Mouse (Mus musculus): ENCODE data around the gene Foxs1.

The Foxs1 gene

GRCm38 (mm10) chr2:152903586-152903985 is 29.4 kb downstream of the Foxs1 start:
- no peak for DNase-seq (ENCODE audit: low spot score in 2 of 2)

DNA sequence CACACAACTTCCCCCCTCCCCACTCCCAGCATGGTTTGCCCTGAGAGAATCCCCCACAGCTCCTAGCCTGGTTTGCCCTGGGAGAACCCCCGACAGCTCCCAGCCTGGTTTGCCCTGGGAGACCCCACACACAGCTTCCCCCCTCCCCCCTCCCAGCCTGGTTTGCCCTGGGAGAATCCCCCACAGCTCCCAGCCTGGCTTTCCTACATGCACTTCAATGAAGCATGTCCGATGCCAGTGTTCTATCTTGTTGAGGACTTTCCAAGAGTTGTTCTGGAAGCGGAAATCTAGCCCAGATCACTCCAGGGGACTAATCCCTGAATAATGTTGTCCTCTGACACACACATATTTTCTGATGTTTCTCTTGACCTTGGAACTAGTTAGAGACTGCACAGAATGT is 30.4 kb downstream of the Foxs1 start:
- no peak for DNase-seq (ENCODE audit: low spot score in 2 of 2)

DNA sequence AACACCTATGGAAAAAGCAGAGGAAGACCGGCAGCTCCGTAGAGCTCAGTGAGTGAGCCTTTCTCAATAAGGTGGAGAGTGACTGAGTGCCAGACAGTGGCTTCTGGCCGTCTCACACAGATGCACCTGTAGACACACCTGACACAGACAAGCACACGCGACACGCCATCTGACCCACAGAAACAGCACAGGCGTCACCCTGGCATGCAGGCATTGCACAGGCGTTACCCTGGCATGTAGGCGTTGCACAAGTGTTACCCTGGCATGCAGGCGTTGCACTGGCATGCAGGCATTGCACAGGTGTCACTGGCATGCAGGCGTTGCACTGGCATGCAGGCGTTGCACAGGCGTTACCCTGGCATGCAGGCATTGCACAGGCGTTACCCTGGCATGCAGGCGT is 31.7 kb downstream of the Foxs1 start:
- no peak for DNase-seq (ENCODE audit: low spot score in 2 of 2)

- no peak for DNase-seq (ENCODE audit: low spot score in 2 of 2)
Measured at GRCm38 (mm10) chr2:152899011-152899410, 34.0 kb downstream of the Foxs1 start.

GRCm38 (mm10) chr2:152896926-152897325 is 36.1 kb downstream of the Foxs1 start:
- DNase-seq (ENCODE audit: low spot score in 2 of 2), result no peak

DNA sequence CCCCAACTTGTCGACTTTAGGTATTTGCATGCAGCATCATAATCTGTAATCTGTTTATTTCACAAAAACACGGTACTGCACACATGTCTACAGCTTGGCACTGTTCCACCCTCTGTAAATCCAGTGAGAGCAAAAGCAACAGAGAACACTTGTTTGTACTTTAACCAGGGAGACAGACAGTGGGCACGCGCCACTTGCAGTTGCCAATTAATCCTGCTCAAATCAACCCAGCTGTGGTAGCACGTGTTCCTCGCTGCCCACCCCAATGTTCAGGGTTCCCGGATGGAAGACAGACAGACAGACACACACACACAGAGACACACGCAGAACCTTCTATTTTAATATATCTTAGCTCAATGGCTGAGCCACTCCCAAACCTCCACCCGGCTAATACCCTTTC is 37.2 kb downstream of the Foxs1 start:
- no peak for DNase-seq (ENCODE audit: low spot score in 2 of 2)

DNA sequence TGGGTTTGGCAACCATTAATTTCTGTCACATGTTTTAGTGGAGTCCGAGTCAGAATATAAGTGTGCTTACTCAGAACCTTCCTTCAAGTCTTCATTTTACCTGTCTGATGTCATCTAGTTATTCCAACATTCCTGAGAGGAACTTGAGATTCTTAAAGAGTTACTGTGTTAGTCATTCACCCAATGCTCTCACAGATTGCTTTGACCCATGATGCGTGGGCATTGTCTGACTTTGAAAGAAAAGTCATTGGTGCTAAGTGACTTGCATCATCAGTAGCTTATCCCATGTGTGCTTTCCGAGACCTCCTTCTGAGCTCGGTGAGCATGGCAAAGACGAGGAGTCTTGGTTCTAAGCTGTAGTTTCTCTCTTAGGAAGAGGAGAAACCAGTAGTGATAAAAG is 44.2 kb downstream of the Foxs1 start:
- no peak for DNase-seq (ENCODE audit: low spot score in 2 of 2)

DNA sequence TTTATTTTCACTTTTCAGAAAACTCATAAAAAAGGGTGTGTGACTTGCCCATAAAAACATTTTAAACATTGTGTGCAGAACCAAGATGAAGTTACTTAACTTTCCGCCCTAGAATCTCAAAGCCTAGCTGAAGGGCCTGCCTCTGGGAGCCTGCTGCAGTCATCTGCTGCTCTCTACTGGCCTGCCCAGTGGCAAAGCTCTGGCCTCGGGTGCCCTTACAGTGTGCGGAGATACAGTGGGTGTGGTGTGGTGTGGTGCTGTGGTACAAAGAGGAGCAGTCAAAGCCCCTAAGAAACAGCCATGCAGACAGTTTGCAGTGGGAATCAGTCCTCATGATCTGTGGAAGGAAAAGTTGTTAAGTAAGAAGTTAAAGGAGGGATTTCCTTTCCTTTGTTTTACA is 45.8 kb downstream of the Foxs1 start:
- no peak for DNase-seq (ENCODE audit: low spot score in 2 of 2)

DNA sequence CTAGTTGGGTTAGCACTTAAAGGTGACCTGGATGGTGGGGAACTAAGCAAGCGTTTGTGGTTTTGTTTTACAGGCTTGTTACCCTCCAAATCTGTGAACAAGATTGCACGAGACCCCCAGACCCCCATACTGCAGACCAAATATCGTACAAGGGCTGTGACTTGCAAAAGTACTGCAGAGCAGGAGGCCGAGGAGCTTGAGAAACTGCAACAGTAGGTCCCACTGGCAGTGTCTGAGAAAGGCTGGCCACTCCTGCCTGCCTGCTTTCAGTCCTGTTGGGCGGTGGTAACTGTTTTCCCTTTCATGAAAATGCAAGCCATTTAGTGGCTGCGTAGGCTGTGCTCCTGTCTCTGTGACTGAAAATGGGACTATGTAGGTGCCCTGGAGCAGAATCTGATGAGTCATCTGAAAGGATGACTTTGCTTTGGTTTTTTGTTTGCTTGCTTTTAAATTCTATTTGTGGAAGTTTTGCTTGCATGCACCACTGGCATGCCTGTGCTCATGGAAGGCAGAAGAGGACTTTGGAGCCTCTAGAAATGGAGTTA is 48.8 kb downstream of the Foxs1 start:
- no peak for DNase-seq (ENCODE audit: low spot score in 2 of 2)

Data from spleen, postnatal 4 days (tissue).